Mouse (Mus musculus) embryonic fibroblast, embryonic 13.5 days (primary cell): ENCODE data around the gene Bace2. TPM values are rescaled to one million over a fixed set of nuclear protein-coding genes. Genes with fewer than 3 reads are reported as not detected.

Experiments used
- H3K27ac ChIP-seq: 2 replicates; pipeline ENCODE4 v1.5.1; 2012; ENCODE audit warnings: low read length, control low read depth, inconsistent platforms; ENCODE audit not compliant: insufficient read depth
- H3K4me1 ChIP-seq: 2 replicates; pipeline ENCODE4 v1.6.1; 2011; ENCODE audit warnings: low read length; ENCODE audit not compliant: control insufficient read depth, insufficient read depth
- H3K4me3 ChIP-seq: 2 replicates; pipeline ENCODE4 v1.5.1; 2011; ENCODE audit warnings: mild to moderate bottlenecking, control low read depth, low read length; ENCODE audit not compliant: insufficient read depth
- CTCF ChIP-seq: IDR thresholded peaks from 2 replicates; pipeline ENCODE4 v1.5.1; 2011; ENCODE audit warnings: mild to moderate bottlenecking, control low read depth, low read length, moderate library complexity, borderline replicate concordance; ENCODE audit not compliant: insufficient read depth
- POLR2A ChIP-seq: IDR thresholded peaks from 2 replicates; pipeline ENCODE4 v1.6.1; 2011; ENCODE audit warnings: low read depth, mild to moderate bottlenecking, control low read depth, low read length, moderate library complexity
- polyA plus RNA-seq: library from polyadenylated mRNA; stranded (reverse); fragments of >200 nt; gene quantifications from 2 replicates; pipeline ENCODE4 v1.2.4, GENCODE M21; 2011; ENCODE audit warnings: low read depth; ENCODE audit not compliant: missing spikeins, insufficient read length

The Bace2 gene
- polyA plus RNA-seq, 1 experiment: 5.1 TPM

DNA sequence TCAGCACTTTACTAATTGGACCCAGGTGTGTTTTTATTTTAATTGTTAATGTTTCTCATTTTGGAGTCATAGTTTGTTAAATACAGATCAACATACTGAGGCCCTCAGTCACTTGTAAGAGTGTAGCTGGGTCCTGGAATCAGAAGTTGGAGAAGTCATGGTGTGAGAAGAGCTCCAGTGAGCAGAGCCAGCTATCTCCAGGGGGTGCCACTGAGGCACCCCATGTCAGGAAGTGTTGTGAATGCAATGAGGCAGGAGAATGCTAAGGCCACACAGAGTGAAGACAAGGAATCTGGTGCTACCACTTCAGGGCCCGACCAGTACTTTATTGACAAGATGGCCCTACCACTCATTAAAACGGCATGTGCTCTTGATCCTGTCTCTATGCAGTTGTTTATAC, 1.9 kb upstream of the Bace2 start:
- Histone ChIP-seq H3K27ac (no peak overlapping the region), H3K4me1 (no peaks in the 10 kb centered on the region), H3K4me3 (no peak overlapping the region)
- TF ChIP-seq POLR2A (no peak), CTCF (no peak)

- H3K4me3 ChIP-seq: peak overlapping the region; percentile 40
- no peak overlapping the region for H3K27ac ChIP-seq
- H3K4me1 ChIP-seq: no peaks in the 10 kb centered on the region
- TF ChIP-seq POLR2A: no peak
- TF ChIP-seq CTCF: no peak
Observed at GRCm38 (mm10) chr16:97357188-97357821, 763 bp downstream of the Bace2 start.

DNA sequence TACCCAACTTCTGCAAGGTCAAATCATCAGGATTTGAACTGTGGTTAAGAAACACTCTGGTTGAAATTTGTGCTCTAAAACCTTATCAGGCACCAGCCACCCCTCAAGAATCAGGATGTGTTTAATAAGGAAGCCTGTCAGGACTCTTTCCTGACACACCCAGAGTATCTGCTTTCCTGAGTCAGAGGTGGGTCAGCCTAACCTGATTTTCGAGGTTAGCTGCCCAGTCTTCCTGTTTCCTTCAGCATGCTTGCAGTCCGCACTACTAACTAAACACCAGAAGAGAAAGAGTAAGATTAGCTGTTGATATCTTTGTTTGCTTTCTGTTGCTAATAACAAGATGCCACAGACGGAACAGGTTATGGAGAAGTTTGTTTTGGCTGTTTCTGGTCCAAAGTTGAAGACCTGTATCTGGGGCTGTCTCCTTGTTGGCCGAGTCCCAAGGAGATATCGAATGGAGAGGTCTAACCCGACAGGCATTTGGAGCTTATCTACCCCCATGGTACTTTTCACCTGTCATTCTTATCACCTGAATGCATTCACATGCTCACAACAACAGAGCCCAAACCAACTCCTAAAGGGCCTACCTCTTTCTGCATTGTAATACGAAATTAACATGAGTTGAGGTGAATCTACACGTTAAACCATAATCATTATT, 5.8 kb downstream of the Bace2 start:
- Histone ChIP-seq H3K4me3 (no peak overlapping the region), H3K4me1 (no peaks in the 10 kb centered on the region), H3K27ac (no peak overlapping the region)
- TF ChIP-seq POLR2A: no peak
- no peak for TF ChIP-seq CTCF

GRCm38 (mm10) chr16:97366141-97366540, 9.6 kb downstream of the Bace2 start:
- no peak overlapping the region for H3K27ac ChIP-seq
- TF ChIP-seq POLR2A (no peak), CTCF (no peak)
- H3K4me1 ChIP-seq: no peaks in the 10 kb centered on the region
- H3K4me3 ChIP-seq: no peak overlapping the region

- Histone ChIP-seq H3K4me3 (no peak overlapping the region), H3K4me1 (no peaks in the 10 kb centered on the region), H3K27ac (no peak overlapping the region)
- TF ChIP-seq CTCF (no peak), POLR2A (no peak)
Observed at GRCm38 (mm10) chr16:97370258-97370657, 13.7 kb downstream of the Bace2 start.

- TF ChIP-seq POLR2A (no peak), CTCF (no peak)
- Histone ChIP-seq H3K4me3 (no peak overlapping the region), H3K4me1 (peaks cover 3% of the 10 kb centered on the region; the same call in 1 of the 2 replicates)
Observed at GRCm38 (mm10) chr16:97387955-97388354, 31.4 kb downstream of the Bace2 start.

DNA sequence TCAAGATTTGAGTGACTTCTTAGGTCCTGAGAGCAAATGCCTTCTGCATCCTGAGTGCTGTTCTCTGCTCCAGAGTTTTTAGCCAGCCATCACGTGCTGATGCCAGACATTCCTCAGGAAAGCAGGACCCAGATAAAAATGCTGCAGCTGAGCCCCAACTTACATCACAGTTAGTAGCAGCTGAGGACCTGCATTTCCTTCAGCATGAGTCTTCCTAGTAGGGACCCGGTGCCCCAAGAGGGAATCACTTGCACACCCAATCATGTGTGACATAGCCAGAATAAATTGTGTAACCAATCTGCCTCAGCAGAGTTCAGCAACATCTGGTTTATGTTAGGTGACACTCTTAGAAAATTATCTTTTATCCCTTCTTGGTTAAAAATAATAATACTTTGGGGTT, 34.7 kb downstream of the Bace2 start:
- peaks cover 3% of the 10 kb centered on the region; the same call in 1 of the 2 replicates for H3K4me1 ChIP-seq
- TF ChIP-seq POLR2A: no peak
- no peak for TF ChIP-seq CTCF
- H3K27ac ChIP-seq: no peak overlapping the region
- H3K4me3 ChIP-seq: no peak overlapping the region

More at GRCm38 (mm10) chr16:97387955-97388354, 31.4 kb downstream of the Bace2 start:
- no peak overlapping the region for H3K27ac ChIP-seq

- peaks cover 3% of the 10 kb centered on the region; the same call in 1 of the 2 replicates for H3K4me1 ChIP-seq
- no peak overlapping the region for H3K4me3 ChIP-seq
- no peak for TF ChIP-seq CTCF
- no peak for TF ChIP-seq POLR2A
- no peak overlapping the region for H3K27ac ChIP-seq
Observed at GRCm38 (mm10) chr16:97391701-97392384, 35.3 kb downstream of the Bace2 start.

DNA sequence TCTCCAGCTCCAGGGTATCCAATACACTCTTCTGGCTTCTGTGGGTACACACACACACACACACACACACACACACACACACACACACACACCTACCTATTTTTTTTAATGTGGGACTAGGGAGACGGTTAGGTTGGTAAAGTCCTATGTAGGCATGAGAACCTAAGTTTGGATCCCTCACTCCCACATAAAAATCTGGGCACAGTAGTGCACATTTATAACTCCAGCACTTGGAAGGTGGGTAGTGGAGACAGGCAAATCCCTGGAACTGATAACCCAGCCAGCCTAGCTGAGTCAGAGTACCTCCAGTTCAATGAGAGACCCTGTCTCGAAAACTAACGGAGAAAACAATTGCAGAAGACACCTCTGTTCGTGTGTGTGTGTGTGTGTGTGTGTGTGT, 39.9 kb downstream of the Bace2 start:
- Histone ChIP-seq H3K4me3 (no peak overlapping the region), H3K27ac (no peak overlapping the region), H3K4me1 (no peaks in the 10 kb centered on the region)
- TF ChIP-seq CTCF: no peak
- TF ChIP-seq POLR2A: no peak

GRCm38 (mm10) chr16:97397945-97398531, 41.5 kb downstream of the Bace2 start:
- H3K4me1 ChIP-seq: no peaks in the 10 kb centered on the region
- no peak overlapping the region for H3K27ac ChIP-seq
- H3K4me3 ChIP-seq: no peak overlapping the region
- TF ChIP-seq CTCF (no peak), POLR2A (no peak)
